Mouse (Mus musculus) bone marrow, adult 2 months (tissue): Measurements from ENCODE around the gene Angel1. TPM values are rescaled to one million over a fixed set of nuclear protein-coding genes. Genes with fewer than 3 reads are reported as not detected.

Experiments
- H3K27ac ChIP-seq: fragments of 200-500 bp; 2 replicates; pipeline ENCODE4 v1.5.1; 2012; ENCODE audit warnings: low read depth, mild to moderate bottlenecking, control low read depth, inconsistent platforms, low read length; ENCODE audit not compliant: control insufficient read depth, poor library complexity, insufficient read depth
- H3K4me1 ChIP-seq: fragments of 200-500 bp; 2 replicates; pipeline ENCODE4 v1.6.1; 2011; ENCODE audit warnings: low read length; ENCODE audit not compliant: control insufficient read depth, insufficient read depth
- H3K4me3 ChIP-seq: fragments of 200-500 bp; replicated peaks from 2 replicates; pipeline ENCODE3; 2011; ENCODE audit warnings: mild to moderate bottlenecking, low read depth, low read length, control low read depth; ENCODE audit not compliant: control insufficient read depth
- CTCF ChIP-seq: fragments of 200-500 bp; IDR thresholded peaks from 2 replicates; pipeline ENCODE4 v1.5.1; 2011; ENCODE audit warnings: low read length, control low read depth; ENCODE audit not compliant: control insufficient read depth, insufficient read depth
- POLR2A ChIP-seq: fragments of 200-500 bp; IDR thresholded peaks from 2 replicates; pipeline ENCODE4 v1.6.1; 2011; ENCODE audit warnings: low read depth, mild to moderate bottlenecking, control low read depth, low read length, borderline replicate concordance; ENCODE audit not compliant: control insufficient read depth
- WGBS: fragments of 180-500 bp; shearing (Covaris S2); methylation state at CpG from one replicate; pipeline ENCODE4 v1.1.7; 2018; 5-methylcytosine and 5-hydroxymethylcytosine counted together
- polyA plus RNA-seq: library from polyadenylated mRNA; stranded (reverse); fragments of >200 nt; gene quantifications from 2 replicates; pipeline ENCODE4 v1.2.4, GENCODE M21; 2011; ENCODE audit warnings: low replicate concordance; ENCODE audit not compliant: missing spikeins, insufficient read depth, insufficient read length

Angel1 gene
- polyA plus RNA-seq, 1 experiment, result 3.8 TPM

DNA sequence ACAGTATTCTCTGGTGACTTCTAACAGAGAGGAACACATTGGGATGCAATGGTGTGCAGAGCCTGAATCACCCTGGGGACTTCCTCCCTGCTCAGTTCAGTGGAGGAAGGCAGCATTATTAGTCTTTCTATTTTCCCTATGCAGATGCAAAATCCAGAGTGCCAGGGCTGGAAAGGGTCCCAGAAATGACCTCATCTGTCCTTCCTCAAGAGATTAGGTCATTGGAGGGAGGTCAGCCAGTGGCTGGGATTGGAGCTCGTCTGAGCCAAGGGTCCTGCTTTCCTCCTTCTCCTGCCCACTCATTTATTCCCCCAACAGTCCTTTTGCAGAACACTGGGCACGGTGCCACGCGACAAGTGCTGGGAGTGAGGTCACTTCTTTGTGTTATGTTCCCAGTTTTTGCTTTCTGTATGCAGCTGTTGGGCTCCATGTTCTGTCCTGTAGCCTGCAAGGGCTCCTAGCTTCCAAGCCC is 73.7 kb downstream of the Angel1 start:
- Histone ChIP-seq H3K4me3 (no peak overlapping the region), H3K27ac (no peak overlapping the region)
- 40% methylated on average over 4 of the region's 4 CpGs for WGBS

DNA sequence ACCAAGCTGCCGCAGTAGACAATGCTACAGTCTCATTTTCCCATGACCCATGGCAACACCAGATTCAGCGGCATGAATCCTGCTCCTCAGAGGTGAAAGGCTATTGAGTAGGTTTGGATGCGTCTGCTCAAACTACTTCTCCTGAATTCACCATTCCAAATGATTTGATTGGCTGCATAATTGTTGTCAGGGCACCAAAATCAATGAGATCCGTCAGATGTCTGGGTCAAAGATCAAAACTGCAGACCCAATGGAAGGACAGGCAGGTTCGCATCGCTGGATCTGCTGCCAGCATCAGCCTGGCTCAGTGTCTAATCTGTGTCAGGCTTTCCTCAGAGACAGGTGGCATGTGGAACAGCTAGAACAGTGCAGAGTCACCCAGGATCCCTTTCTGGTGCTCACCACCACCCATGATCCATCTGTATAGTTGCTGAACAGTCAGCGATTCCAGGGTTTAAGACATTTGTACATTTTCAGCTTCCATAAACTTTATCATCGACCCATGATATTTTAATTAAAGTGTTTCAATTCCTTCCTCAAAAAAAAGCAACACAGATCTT is 74.9 kb downstream of the Angel1 start:
- no peak overlapping the region for H3K4me3 ChIP-seq
- no peak overlapping the region for H3K27ac ChIP-seq
- WGBS, result 86% methylated on average over 8 of the region's 8 CpGs
- TF ChIP-seq CTCF (no peak), POLR2A (no peak)
- H3K4me1 ChIP-seq, result no peaks in the 10 kb centered on the region

More for the DNA sequence above, 73.7 kb downstream of the Angel1 start:
- H3K4me1 ChIP-seq, result no peaks in the 10 kb centered on the region
- TF ChIP-seq POLR2A, result no peak
- no peak for TF ChIP-seq CTCF

Other genes starting within 250 kb of the Angel1 start
- gene Vash1, start 47.8 kb downstream of the Angel1 start, polyA plus RNA-seq, result 1.4 and 1.5 TPM in 2 replicates
- not detected in 2 replicates for gene Lrrc74a, start 7.9 kb upstream of the Angel1 start, polyA plus RNA-seq
- 1.7 and 3.4 TPM in 2 replicates for gene Irf2bpl, start 158.3 kb upstream of the Angel1 start, polyA plus RNA-seq
- 5.5 and 5.9 TPM in 2 replicates for gene Cipc, start 220.6 kb upstream of the Angel1 start, polyA plus RNA-seq